Mouse (Mus musculus): ENCODE measurements around the gene Acadl. TPM values are rescaled to one million over a fixed set of nuclear protein-coding genes. Genes with fewer than 3 reads are reported as not detected.

Gene Acadl
- 100 to 1,000 TPM; 240 to 411 (median 326) TPM for total RNA-seq (2022)

DNA sequence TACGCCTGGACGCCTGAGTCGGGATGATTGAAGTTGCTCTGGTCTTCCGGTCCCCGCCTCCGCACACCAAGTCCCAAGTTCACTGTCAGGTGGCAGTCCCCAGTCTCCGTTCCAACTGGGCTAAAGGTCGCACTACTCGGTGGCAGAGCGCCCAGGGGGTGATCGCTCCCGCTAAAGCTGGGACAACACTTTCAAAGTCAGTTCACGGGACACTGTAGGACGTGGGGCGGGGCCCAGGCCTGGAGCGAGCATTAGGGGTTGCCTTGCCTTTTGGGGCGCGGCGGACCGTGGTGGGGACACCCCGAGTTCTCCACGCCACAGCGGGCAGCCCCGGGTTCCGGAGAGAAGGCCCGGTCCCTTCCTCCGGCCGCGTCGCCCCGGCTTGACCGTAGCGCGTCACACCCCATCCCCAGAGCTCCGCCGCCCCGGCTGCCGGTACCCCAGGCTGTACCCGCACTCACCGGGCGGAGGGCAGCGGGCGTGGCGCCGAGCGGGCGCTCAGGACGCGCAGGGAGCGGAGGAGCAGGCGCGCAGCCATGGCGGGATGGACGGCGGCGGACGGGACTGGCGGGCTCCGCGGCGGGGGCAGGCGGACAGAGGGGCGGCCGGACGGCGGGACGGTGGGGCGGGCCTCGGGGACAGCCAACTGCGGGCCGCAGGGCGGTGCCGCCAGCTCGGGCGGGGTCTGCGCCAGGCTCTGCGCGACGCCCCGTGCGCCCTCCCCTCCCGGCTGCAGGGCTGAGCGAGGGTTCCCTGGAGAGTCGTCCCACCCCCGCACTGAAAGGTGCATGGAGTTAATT lies at the start of gene Acadl:
Gene Acadl, minus strand, starts transcription at position 566 of the 800 bp plus-strand sequence.
- DNase-seq: peak; percentile 90

DNA sequence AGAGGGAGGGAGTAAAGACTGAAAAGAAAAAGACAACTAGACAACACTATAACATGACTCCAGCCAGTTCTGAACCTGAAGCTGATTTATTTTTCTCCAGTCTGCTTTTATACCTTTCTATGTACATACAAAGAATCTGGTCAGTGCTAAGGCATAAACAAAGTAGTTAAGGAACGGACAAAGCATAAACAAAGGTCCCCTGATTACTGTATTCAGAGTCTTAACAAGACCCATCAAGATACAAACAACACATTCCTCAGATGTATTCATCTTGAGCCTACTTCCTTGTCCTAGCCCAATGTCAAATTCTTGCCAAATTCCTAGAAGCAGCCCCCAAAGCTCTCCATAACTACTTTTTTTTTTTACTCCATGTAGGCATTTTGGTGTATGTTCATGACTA lies 49.2 kb upstream of the Acadl start:
- DNase-seq: no peak

DNA sequence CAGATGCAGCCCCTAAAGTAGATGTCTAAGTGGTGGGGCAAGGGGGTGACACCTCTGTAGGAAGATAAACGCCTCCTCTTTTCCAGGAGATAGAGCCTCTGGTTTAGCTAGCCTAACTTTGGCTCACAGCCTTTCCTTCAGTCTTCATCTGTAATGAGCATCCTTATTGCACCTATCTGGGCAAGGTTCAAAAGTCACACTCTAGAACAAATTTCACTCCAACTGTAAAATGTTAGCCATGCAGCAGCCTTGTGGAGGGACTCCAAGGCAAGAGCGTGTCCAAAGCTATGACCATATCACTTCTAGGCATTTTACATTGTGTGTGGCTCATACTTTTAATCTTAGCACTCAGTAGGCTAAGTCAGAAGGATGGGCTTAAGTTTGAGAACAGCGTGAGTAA lies 39.5 kb upstream of the Acadl start:
- no peak for DNase-seq

DNA sequence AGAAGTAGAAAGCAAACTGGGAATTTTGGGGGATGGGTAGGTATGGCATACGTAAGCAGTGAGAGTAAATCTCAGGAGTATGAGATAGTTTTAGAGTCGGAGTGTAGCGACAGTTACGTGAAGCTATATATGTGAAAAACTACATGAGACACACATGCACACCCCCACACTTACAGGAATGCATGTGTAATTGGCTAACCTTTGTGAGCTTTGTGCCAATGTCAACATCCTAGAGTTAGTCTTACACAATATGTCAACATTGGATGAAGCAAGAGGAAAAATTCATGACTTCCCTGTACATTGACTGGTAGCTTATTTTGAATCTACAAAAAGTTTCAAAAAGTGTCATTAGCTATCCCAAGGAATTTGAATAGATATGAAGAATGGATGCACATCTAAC lies 37.9 kb upstream of the Acadl start:
- DNase-seq: no peak

DNA sequence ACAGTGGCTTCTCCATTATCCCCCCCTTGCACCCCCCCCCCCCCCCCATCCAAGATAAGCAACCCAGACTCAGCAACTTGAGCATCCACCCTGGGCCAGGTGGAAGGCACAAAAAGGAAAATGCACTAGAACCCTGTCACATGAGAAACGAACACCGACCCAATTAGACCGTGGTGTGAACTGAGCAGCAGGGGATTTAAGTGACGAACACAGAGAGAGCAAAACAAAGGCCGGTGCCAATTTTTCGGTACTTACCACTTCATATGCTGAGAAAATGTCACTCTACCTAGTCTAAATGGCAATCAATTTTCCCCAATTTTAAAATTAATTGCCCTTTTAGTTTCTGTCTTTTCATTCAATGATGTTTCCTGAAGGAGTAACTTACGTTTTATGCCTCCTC lies 35.2 kb upstream of the Acadl start:
- no peak for DNase-seq

DNA sequence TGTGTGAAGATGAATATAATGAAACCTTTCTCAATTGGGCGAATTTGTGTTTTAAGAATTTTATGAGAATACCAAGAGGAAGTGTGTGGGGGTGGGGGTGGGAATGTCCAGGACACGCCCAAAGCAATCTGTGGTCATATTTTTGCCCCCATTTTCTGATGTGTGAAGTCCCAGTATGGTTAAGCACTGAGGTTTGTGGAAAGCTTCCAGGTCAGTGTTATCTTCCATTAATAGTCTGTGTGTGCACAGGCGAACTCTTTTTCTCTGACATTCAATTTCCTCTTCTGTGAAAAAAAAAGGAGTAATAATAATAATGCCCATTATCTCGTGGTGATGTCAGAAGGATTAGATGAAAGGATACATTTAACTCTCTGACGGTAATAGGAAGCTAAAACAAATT lies 33.5 kb upstream of the Acadl start:
- DNase-seq: no peak

DNA sequence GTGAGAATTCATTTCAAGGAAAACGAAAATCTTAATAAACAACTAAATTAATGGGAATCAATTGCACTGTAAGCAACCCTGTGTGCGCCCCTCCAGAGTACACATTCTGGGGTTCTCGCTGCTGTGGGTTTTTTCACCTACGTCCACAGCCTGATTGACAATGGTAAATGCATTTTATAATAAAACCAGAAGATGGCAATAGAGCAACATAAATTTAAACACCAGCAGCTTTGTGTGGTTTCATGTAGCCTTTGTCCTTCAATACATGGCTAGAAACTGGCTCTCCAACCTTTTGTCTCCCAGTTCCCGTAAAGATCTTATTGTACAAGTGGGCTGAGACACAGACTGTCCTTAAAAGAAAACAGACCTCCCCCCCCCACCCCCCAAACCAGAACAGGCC lies 33.0 kb upstream of the Acadl start:
- no peak for DNase-seq

DNA sequence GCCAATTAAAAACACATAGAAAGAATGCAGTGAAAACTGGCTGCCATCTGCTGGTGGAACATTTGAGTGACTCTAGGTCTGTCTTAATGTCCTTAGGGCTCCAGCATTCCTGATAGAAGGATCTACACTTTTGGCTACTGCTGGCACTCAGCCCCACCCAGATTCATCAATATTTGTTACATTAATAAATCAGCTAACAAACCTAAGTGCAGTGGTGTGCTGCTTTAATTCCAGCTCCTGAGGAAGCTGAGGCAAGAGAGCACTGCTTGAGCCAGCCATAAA lies 32.7 kb upstream of the Acadl start:
- DNase-seq: peak; percentile 15

DNA sequence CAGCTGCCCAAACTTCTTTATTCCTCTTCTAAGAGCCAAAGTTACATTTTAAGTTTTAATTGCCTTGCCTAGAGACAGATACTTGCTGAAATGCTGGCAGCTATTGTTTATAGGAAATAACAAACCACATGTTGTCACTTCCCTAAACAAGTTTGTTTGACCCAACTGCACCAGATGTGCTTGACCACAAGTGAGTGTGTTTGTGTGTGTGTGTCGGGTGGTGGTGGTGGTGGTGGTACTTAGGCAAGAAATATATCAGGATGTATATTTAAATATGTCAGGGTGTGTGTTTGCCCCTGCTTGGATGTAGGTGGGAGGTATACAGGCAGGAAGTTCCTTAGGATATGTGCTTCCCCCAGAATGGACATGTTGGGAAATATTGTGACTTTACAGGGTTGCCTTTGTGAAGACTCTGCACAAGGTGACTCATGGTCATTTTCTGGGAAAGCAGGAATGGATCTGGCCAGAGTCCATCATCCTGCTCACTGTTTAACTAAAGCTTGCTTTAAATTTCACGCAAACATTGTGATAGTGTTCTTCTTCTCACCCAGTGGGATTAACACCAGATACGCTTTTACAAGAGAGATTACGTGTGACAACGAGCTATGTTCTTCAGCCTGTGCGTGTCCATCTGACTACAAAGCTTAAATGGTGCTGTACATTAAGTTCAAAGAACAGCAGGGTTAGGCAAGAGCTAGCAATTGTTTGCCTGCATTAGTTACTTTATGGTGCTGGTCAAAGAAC lies 32.2 kb upstream of the Acadl start:
- DNase-seq: no peak

DNA sequence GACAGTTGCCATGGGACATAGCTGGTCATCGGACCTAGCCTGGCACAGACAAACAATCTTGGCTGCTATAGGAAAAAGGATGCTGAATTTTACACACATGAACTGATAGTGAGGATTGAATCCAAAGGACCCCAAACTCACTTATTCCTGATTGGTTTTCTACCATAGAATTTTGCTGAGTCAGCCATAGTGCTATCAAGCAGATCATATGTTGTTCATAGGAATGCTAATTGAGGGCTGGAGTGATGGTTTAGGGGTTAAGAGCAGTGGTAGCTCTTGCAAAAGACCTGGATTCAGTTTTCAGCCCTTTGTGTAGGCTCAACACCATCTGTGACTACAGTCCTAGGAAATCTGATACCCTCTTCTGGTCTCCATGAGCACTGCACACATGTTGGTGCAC lies 24.1 kb upstream of the Acadl start:
- no peak for DNase-seq

DNA sequence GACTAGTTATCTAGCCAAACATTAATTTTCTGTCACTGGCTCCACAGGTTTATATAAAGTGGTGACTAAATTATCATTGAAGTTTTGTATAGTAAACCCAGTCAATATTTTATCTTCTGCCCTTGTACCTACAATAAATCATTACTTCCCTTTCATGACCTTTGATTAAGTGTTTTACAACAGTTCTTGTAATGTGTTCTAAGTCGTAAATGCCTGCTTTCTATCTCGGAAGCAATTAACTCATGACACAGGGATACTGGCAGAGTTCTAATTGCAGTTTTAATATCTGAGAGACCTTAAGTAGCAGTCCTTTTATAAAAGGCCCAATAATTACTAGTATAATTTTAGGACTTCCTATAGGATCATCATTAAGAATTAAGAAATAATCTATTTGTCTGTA lies 17.1 kb upstream of the Acadl start:
- no peak for DNase-seq

DNA sequence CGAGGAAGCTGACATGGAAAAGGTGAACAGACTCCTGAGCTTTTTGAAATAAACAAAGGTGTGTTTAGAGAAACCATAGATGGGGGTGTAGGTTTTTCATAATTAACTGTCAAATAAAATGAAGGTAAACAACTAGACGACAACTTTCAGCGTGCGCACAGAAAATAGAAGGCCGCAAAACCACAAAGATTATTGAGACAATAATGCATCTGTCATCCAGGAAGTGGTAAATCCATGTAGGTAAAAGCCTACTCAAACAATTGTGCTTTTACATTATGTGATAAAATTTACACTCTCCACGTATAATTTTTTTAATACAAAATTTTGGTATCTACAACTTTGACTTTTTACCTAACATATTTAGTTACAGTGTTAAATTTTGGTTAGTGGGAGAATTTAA lies 11.7 kb upstream of the Acadl start:
- no peak for DNase-seq

DNA sequence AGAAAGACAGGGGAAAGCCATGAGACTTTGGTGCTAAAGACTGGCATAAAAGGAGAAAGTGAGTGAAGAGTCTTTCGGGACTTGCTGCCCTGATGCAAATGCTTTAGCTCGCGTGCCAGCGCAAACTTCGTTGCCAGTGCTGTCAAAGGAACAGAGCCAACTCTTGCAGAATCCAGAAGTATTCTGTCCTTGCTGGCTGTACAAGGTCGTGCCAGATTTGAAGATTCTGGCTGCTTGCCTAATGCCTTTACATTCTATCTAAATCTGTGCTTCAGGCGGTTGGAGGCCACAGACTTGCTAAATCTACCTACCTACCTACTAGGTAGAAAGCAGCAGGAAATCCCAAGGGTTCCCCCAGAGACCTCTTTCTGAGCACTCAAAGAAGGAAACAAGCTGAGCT lies 8.5 kb upstream of the Acadl start:
- peak; percentile 78 for DNase-seq

DNA sequence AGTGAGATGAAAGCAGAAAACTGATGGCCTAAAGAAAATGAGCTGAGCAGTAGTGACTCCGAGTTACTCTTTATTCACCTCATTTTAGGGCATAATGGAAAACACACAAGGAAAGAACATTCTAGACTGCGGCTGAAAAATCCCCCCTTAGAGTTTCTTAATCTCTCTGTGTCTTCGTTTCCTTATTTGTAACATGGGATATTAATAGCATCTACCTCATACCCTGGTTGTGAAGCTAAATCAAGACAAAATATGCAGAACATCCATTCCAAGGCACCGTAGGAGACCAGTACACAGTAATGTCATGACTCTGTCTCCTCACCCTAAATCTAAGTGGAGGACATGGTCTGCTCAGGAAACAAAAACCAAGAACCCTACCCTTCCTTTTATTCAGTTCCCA lies 2.6 kb upstream of the Acadl start:
- no peak for DNase-seq

DNA sequence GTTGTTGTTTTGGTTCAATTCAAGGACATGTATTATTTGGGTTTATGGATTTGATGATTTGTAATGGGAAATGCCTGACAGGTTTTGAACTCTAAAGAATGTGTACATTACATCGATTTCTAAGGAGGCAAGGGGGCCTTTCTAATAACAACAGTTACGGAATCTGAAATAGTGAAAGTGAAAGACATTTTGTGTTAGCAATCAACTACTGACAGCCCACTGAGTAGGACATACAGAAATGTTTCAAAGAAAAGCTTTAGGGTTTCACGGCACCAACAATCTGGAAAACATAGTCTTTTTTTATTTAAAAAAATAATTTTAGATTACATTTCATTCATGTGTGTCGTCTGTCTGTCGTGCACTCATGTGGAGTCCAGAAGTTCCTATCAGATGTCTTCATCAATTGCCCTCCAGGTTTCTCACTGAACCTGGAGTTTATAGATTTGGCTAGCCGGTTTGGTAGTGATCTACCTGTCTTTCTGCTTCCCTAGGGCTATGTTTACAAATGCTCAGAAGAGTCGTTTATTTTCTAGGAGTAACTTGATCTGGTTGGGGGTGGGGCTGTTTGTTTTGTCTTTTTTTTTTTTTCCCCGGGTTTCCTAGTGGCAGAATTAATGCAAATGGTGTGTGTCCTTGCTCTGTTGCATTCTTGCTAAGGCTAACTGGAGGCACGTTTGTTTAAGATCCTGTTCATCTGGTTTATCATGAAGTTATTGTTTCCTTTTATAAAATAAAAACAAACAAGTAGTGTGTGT lies 841 bp upstream of the Acadl start:
- no peak for DNase-seq

DNA sequence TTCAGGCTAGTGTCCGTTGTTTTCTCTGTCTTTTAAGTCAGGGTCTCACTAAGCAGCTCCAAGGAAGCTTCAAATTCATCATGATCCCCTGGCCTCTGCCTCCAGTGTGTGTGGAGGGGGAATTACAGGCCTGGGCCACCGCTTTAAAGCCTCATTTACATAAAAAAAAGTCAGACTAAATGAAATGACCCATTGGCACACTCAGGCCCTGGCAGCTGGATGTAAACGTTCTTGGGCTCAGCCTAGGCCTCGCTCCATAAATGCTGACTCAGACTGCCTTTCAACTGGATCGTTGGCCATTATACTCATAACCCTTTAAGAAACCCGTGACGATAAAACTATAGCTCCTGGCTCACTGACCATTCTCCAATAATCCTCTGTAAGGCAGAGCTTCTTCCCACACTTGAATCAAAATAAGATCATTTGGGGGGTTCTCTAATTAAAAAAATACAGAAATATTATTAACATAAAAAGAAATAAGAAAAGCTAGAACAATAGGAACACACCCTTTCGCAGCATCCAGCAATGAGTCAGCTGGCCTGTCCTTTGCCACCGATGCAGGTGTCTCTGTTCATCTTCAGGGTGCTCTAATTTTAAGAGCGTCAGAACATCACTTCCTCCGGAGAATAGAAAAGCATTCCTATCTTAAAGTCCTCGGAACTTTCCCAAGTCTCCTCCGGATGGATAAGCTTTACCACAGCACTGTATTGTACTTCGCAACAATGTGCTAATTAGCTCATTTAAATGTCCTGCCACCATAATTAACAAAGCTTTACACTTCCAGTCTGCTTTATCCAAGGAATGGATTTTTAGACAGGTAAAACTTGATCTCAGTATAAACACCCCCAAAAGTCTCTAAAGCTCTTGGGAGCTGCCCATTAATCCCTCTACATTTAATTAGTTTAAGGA lies 1.1 kb downstream of the Acadl start:
- DNase-seq: no peak

DNA sequence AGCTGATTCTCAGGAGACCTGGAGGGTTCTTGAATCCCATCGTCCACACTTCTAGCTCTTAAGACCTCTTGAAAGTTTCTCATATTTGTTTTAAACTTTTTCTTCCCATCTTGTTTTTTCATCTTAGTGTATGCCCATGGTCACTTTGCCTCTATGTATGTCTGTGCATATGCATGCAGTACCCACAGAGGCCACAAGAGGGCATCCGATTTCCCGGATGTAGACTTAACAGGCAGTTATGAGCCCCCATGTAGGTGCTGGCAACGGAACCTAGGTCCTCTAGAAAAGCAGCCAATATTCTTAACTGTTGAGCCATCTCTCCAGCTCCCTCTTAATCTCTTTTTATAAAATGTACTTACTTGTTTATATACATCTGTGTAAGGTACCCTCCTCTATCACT lies 15.6 kb downstream of the Acadl start:
- no peak for DNase-seq

DNA sequence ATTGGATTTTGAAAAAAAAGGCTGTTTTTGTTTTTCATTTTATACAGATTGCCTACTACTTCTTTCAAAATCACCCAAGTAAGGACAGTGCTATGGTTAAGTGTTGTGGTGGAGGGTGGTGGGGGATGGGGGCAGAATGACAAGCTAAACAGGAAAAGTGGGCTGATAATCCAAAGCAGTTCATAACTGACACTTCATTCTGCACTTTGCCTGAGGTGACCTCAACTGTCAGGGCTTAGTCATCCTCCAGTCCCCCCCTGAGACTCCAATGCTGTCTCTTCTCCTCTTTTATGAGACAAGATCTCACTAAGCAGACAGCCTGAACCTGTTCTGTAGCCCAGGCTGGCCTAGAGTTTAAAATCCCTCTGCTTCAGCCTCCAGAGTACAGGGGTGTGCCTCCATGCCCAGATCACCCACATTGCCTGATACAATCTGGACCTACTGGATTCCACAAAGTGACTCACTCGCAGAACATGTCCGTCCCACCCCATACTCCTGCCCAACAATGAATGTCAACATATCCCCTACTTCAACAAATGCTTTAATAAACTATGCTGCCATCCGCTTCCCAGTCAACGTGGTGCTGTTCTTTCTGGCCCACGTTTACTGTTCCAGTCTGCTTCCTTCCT lies 17.3 kb downstream of the Acadl start:
- DNase-seq: no peak

DNA sequence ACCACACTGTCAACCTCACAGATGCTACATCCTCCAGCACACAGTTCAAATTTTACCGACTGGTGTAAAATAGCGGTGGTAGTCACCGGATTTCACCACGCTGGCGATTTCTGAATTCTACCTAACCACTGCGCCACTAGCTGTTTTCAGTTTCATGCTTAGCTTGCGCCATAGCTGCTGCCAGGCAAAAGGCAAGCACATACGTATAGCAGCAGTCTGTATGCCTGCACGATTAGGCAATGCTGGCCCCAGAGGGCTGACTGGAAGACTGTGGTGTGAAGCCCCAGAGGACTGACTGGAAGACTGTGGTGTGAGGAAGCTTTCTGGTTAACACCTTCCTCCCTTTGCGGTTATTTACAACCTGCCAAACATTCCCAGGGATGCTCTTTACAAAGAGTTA lies 21.1 kb downstream of the Acadl start:
- no peak for DNase-seq

DNA sequence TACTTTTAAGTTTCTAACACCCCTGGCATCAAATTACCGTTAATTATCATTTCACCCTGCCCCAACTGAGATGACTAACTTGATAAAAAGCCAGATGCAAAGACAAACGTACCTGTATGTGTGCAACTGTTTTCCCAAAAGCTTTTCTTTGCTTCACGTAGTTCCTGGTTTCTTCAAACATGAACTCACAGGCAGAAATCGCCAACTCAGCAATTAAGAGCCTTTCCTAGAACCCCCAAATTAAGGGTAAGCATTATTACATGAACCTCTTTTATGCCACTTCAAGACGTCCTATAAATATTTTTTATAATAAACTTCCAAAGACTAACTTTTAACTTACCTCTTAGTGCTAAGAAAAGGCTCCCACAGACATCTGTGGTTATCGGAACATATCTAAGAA lies 21.6 kb downstream of the Acadl start:
- no peak for DNase-seq

DNA sequence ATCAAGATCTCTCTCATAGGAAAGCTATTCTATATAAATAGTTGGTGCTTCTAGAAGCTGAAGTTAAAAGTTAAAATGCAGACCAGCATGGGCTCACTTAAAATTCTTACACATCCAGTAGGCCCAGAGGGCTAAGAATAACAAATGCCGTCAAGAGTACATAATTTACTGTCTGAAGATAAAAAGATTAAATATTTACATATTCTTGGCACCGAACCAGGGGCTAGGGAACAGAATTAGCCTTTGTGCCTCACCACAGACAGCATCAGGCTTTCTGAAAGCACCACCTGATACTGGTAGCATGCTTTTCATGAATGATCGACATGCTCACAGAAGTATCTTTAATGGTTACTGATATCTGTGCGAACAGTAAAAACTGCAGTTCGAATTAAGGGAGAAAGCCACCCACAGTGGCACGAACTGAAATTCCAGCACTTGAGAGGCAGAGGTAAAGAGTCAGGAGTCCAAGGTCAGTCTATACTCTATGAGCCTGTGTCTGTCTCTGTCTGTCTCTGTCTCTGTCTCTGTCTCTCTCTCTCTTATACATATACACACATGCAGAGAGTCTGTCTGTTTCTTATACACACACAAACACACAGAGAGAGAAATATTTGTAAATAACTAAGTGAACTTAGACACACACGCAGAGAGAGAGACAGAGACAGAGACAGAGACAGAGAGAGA lies 23.2 kb downstream of the Acadl start:
- no peak for DNase-seq

DNA sequence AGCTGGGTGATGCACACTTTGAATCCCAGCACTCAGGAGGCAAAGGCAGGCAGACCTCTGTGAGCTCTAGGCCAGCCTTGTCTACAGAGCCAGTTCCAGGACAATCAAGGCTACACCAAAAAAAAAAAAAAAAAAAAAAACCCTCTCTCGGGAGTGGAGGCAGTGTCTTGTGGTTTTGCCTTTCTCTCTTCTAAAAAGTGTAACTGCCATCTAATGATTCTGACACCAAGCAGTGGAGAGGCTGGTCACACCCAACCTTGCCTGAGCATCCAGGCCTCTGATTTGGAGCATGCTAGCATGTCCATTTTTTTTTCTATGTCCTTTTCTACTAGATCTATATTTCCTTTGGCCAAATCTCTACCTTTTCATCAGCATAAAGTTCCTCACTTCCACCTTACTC lies 23.9 kb downstream of the Acadl start:
- DNase-seq: no peak

Data from adrenal gland, adult 8-10 months (tissue).